Mouse (Mus musculus): ENCODE results near the gene Camkk2. TPM values are rescaled to one million over a fixed set of nuclear protein-coding genes. Genes with fewer than 3 reads are reported as not detected.
A peak's percentile ranks its signal among the peaks of the same experiment; 100 is the strongest.

The Camkk2 gene
- total RNA-seq, 2 experiments from 2014 or later: 104 to 109 TPM

- H3K4me3 ChIP-seq: no peak overlapping the region
- 0 out of 2 replicates have a peak overlapping the region, but pooled peaks have one; percentile 94 for H3K27ac ChIP-seq
- DNase-seq (ENCODE audit: low spot score in 2 of 2): no peak
- no peak for TF ChIP-seq CTCF (conservative IDR thresholded peaks at IDR 0.05)
These were observed 1.9 kb downstream of the Camkk2 start for GRCm38 (mm10) chr5:122777322-122777721.

- TF ChIP-seq CTCF (conservative IDR thresholded peaks at IDR 0.05): no peak
- DNase-seq (ENCODE audit: low spot score in 2 of 2): no peak
- Histone ChIP-seq H3K4me3 (peak overlapping the region; percentile 37), H3K27ac (peak overlapping the region; percentile 72)
These were observed 3.4 kb downstream of the Camkk2 start for GRCm38 (mm10) chr5:122775646-122776286.

- Histone ChIP-seq H3K27ac (peak overlapping the region; percentile 72), H3K4me3 (peak overlapping the region; percentile 37)
- no peak for TF ChIP-seq CTCF (conservative IDR thresholded peaks at IDR 0.05)
- DNase-seq (ENCODE audit: low spot score in 2 of 2): peak in 1 of 2 experiments; percentile 34
These were observed 4.2 kb downstream of the Camkk2 start for GRCm38 (mm10) chr5:122774743-122775611.

- no peak overlapping the region for H3K27ac ChIP-seq
- no peak for DNase-seq (ENCODE audit: low spot score in 2 of 2)
- no peak for TF ChIP-seq CTCF (conservative IDR thresholded peaks at IDR 0.05)
- H3K4me3 ChIP-seq: no peak overlapping the region
These were observed 5.5 kb downstream of the Camkk2 start for GRCm38 (mm10) chr5:122773756-122774155.

GRCm38 (mm10) chr5:122771428-122771827, 7.8 kb downstream of the Camkk2 start:
- Histone ChIP-seq H3K27ac (no peak overlapping the region), H3K4me3 (no peak overlapping the region)
- no peak for DNase-seq (ENCODE audit: low spot score in 2 of 2)
- TF ChIP-seq CTCF (conservative IDR thresholded peaks at IDR 0.05): no peak

GRCm38 (mm10) chr5:122770806-122771261, 8.4 kb downstream of the Camkk2 start:
- no peak for TF ChIP-seq CTCF (conservative IDR thresholded peaks at IDR 0.05)
- H3K4me3 ChIP-seq: no peak overlapping the region
- no peak for DNase-seq (ENCODE audit: low spot score in 2 of 2)
- H3K27ac ChIP-seq: peak overlapping the region; percentile 75

- no peak for TF ChIP-seq CTCF (conservative IDR thresholded peaks at IDR 0.05)
- Histone ChIP-seq H3K27ac (peak overlapping the region; percentile 75), H3K4me3 (no peak overlapping the region)
- no peak for DNase-seq (ENCODE audit: low spot score in 2 of 2)
These were observed 8.9 kb downstream of the Camkk2 start for GRCm38 (mm10) chr5:122770304-122770703.

GRCm38 (mm10) chr5:122769101-122769568, 10.1 kb downstream of the Camkk2 start:
- no peak overlapping the region for H3K4me3 ChIP-seq
- TF ChIP-seq CTCF (conservative IDR thresholded peaks at IDR 0.05): no peak
- DNase-seq (ENCODE audit: low spot score in 2 of 2): no peak
- no peak overlapping the region for H3K27ac ChIP-seq

- no peak overlapping the region for H3K27ac ChIP-seq
- no peak for DNase-seq (ENCODE audit: low spot score in 2 of 2)
- no peak overlapping the region for H3K4me3 ChIP-seq
- no peak for TF ChIP-seq CTCF (conservative IDR thresholded peaks at IDR 0.05)
These were observed 11.9 kb downstream of the Camkk2 start for GRCm38 (mm10) chr5:122767283-122767682.

- DNase-seq (ENCODE audit: low spot score in 2 of 2): peak in 1 of 2 experiments; percentile 51
- Histone ChIP-seq H3K27ac (no peak overlapping the region), H3K4me3 (no peak overlapping the region)
- TF ChIP-seq CTCF (conservative IDR thresholded peaks at IDR 0.05): peak; percentile 72
These were observed 15.2 kb downstream of the Camkk2 start for GRCm38 (mm10) chr5:122764032-122764464.

GRCm38 (mm10) chr5:122763271-122764031, 15.8 kb downstream of the Camkk2 start:
- TF ChIP-seq CTCF (conservative IDR thresholded peaks at IDR 0.05): no peak
- no peak overlapping the region for H3K4me3 ChIP-seq
- DNase-seq (ENCODE audit: low spot score in 2 of 2): no peak
- H3K27ac ChIP-seq: no peak overlapping the region

- TF ChIP-seq CTCF (conservative IDR thresholded peaks at IDR 0.05): no peak
- H3K4me3 ChIP-seq: no peak overlapping the region
- no peak for DNase-seq (ENCODE audit: low spot score in 2 of 2)
- H3K27ac ChIP-seq: no peak overlapping the region
These were observed 22.5 kb downstream of the Camkk2 start for GRCm38 (mm10) chr5:122756680-122757079.

Data from layer of hippocampus, adult 2 months (tissue).